Mouse (Mus musculus) C2C12 (cell line): ENCODE measurements around the gene Dusp22. TPM values are rescaled to one million over a fixed set of nuclear protein-coding genes. Genes with fewer than 3 reads are reported as not detected.
A peak's percentile ranks its signal among the peaks of the same experiment; 100 is the strongest.

Source experiments
- H3K27me3 ChIP-seq: one replicate; pipeline ENCODE4 v1.6.1; 2011; ENCODE audit not compliant: control insufficient read depth, insufficient read depth, insufficient read length
- H3K36me3 ChIP-seq: one replicate; pipeline ENCODE4 v1.6.1; 2011; ENCODE audit not compliant: control insufficient read depth, insufficient read depth
- H3K4me3 ChIP-seq: one replicate; pipeline ENCODE4 v1.5.1; 2011; ENCODE audit warnings: mild to moderate bottlenecking, control low read depth; ENCODE audit not compliant: poor library complexity, insufficient read depth, severe bottlenecking
- H3K79me2 ChIP-seq: one replicate; pipeline ENCODE4 v1.6.1; 2011; ENCODE audit not compliant: control insufficient read depth, insufficient read depth
- H3K79me3 ChIP-seq: one replicate; pipeline ENCODE4 v1.6.1; 2011; ENCODE audit warnings: low read depth, control low read depth
- H3ac ChIP-seq: one replicate; pipeline ENCODE3; 2011; ENCODE audit warnings: low read depth; ENCODE audit not compliant: control insufficient read depth, insufficient read length
- CEBPB ChIP-seq: IDR thresholded peaks from one replicate; pipeline ENCODE4 v1.6.1; 2011; ENCODE audit warnings: low read depth, mild to moderate bottlenecking, control low read depth, moderate library complexity
- CTCF ChIP-seq: IDR thresholded peaks from one replicate; pipeline ENCODE4 v1.5.1; 2011; ENCODE audit not compliant: control insufficient read depth, insufficient read depth, insufficient read length
- FOSL1 ChIP-seq: IDR thresholded peaks from one replicate; pipeline ENCODE4 v1.8.0; 2011; ENCODE audit warnings: mild to moderate bottlenecking, low read length; ENCODE audit not compliant: poor library complexity, insufficient read depth, severe bottlenecking
- MAX ChIP-seq: IDR thresholded peaks from one replicate; pipeline ENCODE4 v1.6.1; 2011; ENCODE audit warnings: mild to moderate bottlenecking, control low read depth
- MYOD1 ChIP-seq: IDR thresholded peaks from one replicate; pipeline ENCODE4 v1.6.1; 2011; ENCODE audit warnings: low read depth; ENCODE audit not compliant: control insufficient read depth, insufficient read length
- MYOG ChIP-seq: IDR thresholded peaks from one replicate; pipeline ENCODE4 v1.6.1; 2011; ENCODE audit not compliant: control insufficient read depth, insufficient read length; ENCODE audit errors: extremely low read depth
- USF1 ChIP-seq: IDR thresholded peaks from one replicate; pipeline ENCODE4 v1.6.1; 2011; ENCODE audit warnings: low read depth, mild to moderate bottlenecking, control low read depth, moderate library complexity
- polyA plus RNA-seq: library from polyadenylated mRNA; unstranded; fragments of >200 nt; fragmentation: generic; extraction: Trizol; gene quantifications from one replicate; pipeline ENCODE4 v1.2.1, GENCODE M21; 2012; ENCODE audit warnings: missing spikeins

The Dusp22 gene
- polyA plus RNA-seq, 1 experiment, result 4.5 TPM

- TF ChIP-seq MYOG (no peak), CEBPB (no peak), MAX (no peak), MYOD1 (no peak), USF1 (no peak), FOSL1 (no peak), CTCF (no peak)
These were observed 5.5 kb downstream of the Dusp22 start for GRCm38 (mm10) chr13:30665261-30665660.

DNA sequence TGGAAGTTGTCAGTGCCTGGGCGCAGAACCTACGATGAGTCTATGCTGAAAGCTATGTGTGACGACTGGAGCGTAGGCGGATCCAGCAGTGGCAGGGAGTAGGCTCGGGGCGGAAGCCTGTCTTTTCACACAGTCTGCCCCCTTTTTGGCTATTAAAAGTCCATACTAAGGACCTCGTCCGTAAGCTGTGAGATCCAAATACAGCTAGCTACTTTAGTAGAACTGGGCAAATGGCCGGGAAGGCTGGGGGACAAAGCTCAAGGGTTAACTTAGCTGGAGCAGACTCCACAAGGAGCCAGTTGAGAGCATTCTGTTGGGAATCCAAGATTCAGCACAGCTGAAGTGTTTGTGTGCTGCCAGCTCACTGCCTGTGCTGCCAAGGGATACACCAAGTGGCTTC is 6.7 kb downstream of the Dusp22 start:
- TF ChIP-seq CTCF, result no peak
- no peak for TF ChIP-seq MYOD1
- no peak for TF ChIP-seq USF1
- no peak for TF ChIP-seq CEBPB
- no peak for TF ChIP-seq MYOG
- TF ChIP-seq FOSL1, result no peak
- TF ChIP-seq MAX, result no peak
- Histone ChIP-seq H3K27me3 (no peaks in the 10 kb centered on the region), H3K4me3 (no peak overlapping the region), H3K36me3 (no peaks in the 10 kb centered on the region), H3ac (no peak overlapping the region), H3K79me2 (no peaks in the 10 kb centered on the region), H3K79me3 (no peaks in the 10 kb centered on the region)

More at GRCm38 (mm10) chr13:30665261-30665660, 5.5 kb downstream of the Dusp22 start:
- Histone ChIP-seq H3K36me3 (no peaks in the 10 kb centered on the region), H3K79me3 (no peaks in the 10 kb centered on the region), H3K4me3 (no peak overlapping the region), H3K27me3 (no peaks in the 10 kb centered on the region), H3K79me2 (no peaks in the 10 kb centered on the region), H3ac (no peak overlapping the region)

DNA sequence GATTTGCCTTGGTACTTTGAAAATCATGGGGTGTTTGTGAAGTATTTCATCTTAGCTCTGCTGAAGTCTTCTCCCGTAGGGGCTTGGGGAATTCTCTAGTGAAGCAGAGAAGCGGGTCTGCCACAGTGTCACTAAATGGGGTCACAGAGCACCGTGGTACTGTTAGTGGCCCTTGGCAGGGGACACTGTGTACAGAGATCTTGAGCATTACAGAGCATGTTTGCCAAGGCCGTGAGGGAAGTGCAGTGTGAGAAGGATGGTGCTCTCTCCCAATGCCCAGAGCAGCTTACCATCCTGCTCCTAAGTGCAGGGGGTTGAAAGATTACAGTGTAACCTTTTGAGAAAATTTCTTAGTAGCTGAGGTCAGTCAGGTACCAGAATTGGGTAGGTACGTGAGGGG is 8.5 kb downstream of the Dusp22 start:
- no peak overlapping the region for H3K4me3 ChIP-seq
- no peaks in the 10 kb centered on the region for H3K79me2 ChIP-seq
- no peak for TF ChIP-seq USF1
- no peaks in the 10 kb centered on the region for H3K27me3 ChIP-seq
- H3K36me3 ChIP-seq, result no peaks in the 10 kb centered on the region
- no peak overlapping the region for H3ac ChIP-seq
- no peaks in the 10 kb centered on the region for H3K79me3 ChIP-seq

GRCm38 (mm10) chr13:30669277-30669676 is 9.5 kb downstream of the Dusp22 start:
- H3K79me3 ChIP-seq, result no peaks in the 10 kb centered on the region
- H3ac ChIP-seq, result no peak overlapping the region
- H3K27me3 ChIP-seq, result no peaks in the 10 kb centered on the region

DNA sequence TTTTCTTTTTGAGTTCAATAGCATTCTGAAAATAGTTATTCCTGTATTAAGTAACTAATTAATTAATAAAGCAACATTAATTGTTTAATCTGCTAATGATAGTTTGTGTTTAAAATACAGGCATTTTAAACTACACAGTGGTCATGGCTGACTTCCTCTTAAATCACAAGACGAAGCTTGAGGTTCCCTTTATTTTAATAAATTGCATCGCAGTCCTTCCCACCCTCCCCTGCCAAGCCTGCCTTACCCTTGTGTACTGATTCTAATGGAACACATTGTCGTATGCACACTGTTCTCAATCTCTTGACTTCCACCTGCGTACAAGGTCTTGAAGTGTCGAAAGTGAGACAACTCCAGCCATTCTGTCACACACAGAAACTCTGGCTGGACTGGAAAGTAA is 14.1 kb downstream of the Dusp22 start:
- TF ChIP-seq CEBPB (no peak), USF1 (no peak), MYOG (no peak), MAX (no peak), FOSL1 (no peak), CTCF (no peak), MYOD1 (no peak)
- no peak overlapping the region for H3K4me3 ChIP-seq
- peaks cover 6% of the 10 kb centered on the region for H3K27me3 ChIP-seq

More at GRCm38 (mm10) chr13:30669277-30669676, 9.5 kb downstream of the Dusp22 start:
- H3K36me3 ChIP-seq, result no peaks in the 10 kb centered on the region
- no peak overlapping the region for H3K4me3 ChIP-seq
- H3K79me2 ChIP-seq, result no peaks in the 10 kb centered on the region
- peak; percentile 96 for TF ChIP-seq USF1
- TF ChIP-seq MYOG, result no peak
- no peak for TF ChIP-seq MAX
- TF ChIP-seq FOSL1, result peak; percentile 57
- peak; percentile 99 for TF ChIP-seq CEBPB
- TF ChIP-seq CTCF, result no peak
- no peak for TF ChIP-seq MYOD1

DNA sequence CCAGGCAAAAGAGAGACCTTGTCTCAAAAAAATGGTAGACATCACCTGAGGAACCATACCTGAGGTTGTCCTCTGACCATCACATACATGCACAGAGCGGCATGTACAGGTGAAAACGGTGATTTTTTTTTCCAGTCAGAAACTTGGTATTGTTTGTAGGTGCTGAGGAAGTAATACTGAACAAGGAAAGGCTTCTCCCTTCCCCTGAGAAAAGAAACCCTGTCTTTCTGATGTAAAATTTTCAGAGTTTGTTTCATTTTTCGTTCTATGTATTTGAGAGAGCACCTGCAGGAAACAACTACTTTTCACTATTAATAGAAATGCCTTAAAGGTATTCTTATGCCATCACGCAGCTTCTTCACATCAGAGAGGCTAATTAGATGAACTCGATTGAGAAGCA is 19.0 kb downstream of the Dusp22 start:
- Histone ChIP-seq H3K36me3 (no peaks in the 10 kb centered on the region), H3K79me2 (no peaks in the 10 kb centered on the region), H3K79me3 (no peaks in the 10 kb centered on the region), H3K4me3 (no peak overlapping the region), H3ac (no peak overlapping the region), H3K27me3 (peaks cover 6% of the 10 kb centered on the region)
- TF ChIP-seq MYOD1 (no peak), CTCF (no peak), FOSL1 (no peak), MYOG (no peak), USF1 (no peak), MAX (no peak), CEBPB (no peak)

More for the DNA sequence above, 14.1 kb downstream of the Dusp22 start:
- Histone ChIP-seq H3ac (no peak overlapping the region), H3K36me3 (no peaks in the 10 kb centered on the region), H3K79me2 (no peaks in the 10 kb centered on the region), H3K79me3 (no peaks in the 10 kb centered on the region)
